Mouse (Mus musculus): ENCODE results near the gene Stambpl1. TPM values are rescaled to one million over a fixed set of nuclear protein-coding genes. Genes with fewer than 3 reads are reported as not detected.

Stambpl1 gene
- polyA plus RNA-seq, 1 experiment from 2014 or later: 6.7 TPM

- no peaks in the 10 kb centered on the region for H3K27me3 ChIP-seq (ENCODE audit: control insufficient read depth, insufficient read depth, low read length)
- no peak overlapping the region for H3K4me2 ChIP-seq (ENCODE audit: low read depth, low read length)
- ATAC-seq (replicated peaks; ENCODE audit: insufficient number of reproducible peaks, low FRiP score, low TSS enrichment, low read depth) (no peak), DNase-seq (ENCODE audit: low spot score) (no peak)
- no peak overlapping the region for H3K27ac ChIP-seq (replicated peaks; ENCODE audit: low read depth, low read length)
- H3K36me3 ChIP-seq (replicated peaks; ENCODE audit: control insufficient read depth, insufficient read depth, low read depth, low read length): no peaks in the 10 kb centered on the region
- no peak overlapping the region for H3K4me3 ChIP-seq (ENCODE audit: low read depth, low read length)
- H3K9me3 ChIP-seq (replicated peaks; ENCODE audit: control insufficient read depth, low read length): no peaks in the 10 kb centered on the region
- H3K4me1 ChIP-seq (ENCODE audit: control insufficient read depth, insufficient read depth, low read length): no peaks in the 10 kb centered on the region
- H3K9ac ChIP-seq (replicated peaks; ENCODE audit: low read length): no peak overlapping the region
Observed at GRCm38 (mm10) chr19:34213251-34213645, 21.2 kb downstream of the Stambpl1 start.

- ATAC-seq (replicated peaks; ENCODE audit: insufficient number of reproducible peaks, low FRiP score, low TSS enrichment, low read depth) (no peak), DNase-seq (ENCODE audit: low spot score) (no peak)
- H3K4me1 ChIP-seq (ENCODE audit: control insufficient read depth, insufficient read depth, low read length): no peaks in the 10 kb centered on the region
- H3K36me3 ChIP-seq (replicated peaks; ENCODE audit: control insufficient read depth, insufficient read depth, low read depth, low read length): no peaks in the 10 kb centered on the region
- H3K9ac ChIP-seq (replicated peaks; ENCODE audit: low read length): no peak overlapping the region
- H3K4me2 ChIP-seq (ENCODE audit: low read depth, low read length): no peak overlapping the region
- H3K27ac ChIP-seq (replicated peaks; ENCODE audit: low read depth, low read length): no peak overlapping the region
- 58% methylated on average over 4 of the region's 4 CpGs for WGBS
- no peaks in the 10 kb centered on the region for H3K9me3 ChIP-seq (replicated peaks; ENCODE audit: control insufficient read depth, low read length)
- no peak overlapping the region for H3K4me3 ChIP-seq (ENCODE audit: low read depth, low read length)
- no peaks in the 10 kb centered on the region for H3K27me3 ChIP-seq (ENCODE audit: control insufficient read depth, insufficient read depth, low read length)
Observed at GRCm38 (mm10) chr19:34214136-34214535, 22.1 kb downstream of the Stambpl1 start.

- Histone ChIP-seq H3K4me1 (ENCODE audit: control insufficient read depth, insufficient read depth, low read length) (no peaks in the 10 kb centered on the region), H3K27ac (replicated peaks; ENCODE audit: low read depth, low read length) (no peak overlapping the region), H3K36me3 (replicated peaks; ENCODE audit: control insufficient read depth, insufficient read depth, low read depth, low read length) (no peaks in the 10 kb centered on the region), H3K27me3 (ENCODE audit: control insufficient read depth, insufficient read depth, low read length) (no peaks in the 10 kb centered on the region), H3K9ac (replicated peaks; ENCODE audit: low read length) (no peak overlapping the region), H3K4me2 (ENCODE audit: low read depth, low read length) (no peak overlapping the region), H3K9me3 (replicated peaks; ENCODE audit: control insufficient read depth, low read length) (no peaks in the 10 kb centered on the region), H3K4me3 (ENCODE audit: low read depth, low read length) (no peak overlapping the region)
- WGBS: 78% methylated on average over 5 of the region's 5 CpGs
- ATAC-seq (replicated peaks; ENCODE audit: insufficient number of reproducible peaks, low FRiP score, low TSS enrichment, low read depth) (no peak), DNase-seq (ENCODE audit: low spot score) (no peak)
Observed at GRCm38 (mm10) chr19:34216956-34217355, 24.9 kb downstream of the Stambpl1 start.

GRCm38 (mm10) chr19:34217761-34218160 lies 25.7 kb downstream of the Stambpl1 start:
- ATAC-seq (replicated peaks; ENCODE audit: insufficient number of reproducible peaks, low FRiP score, low TSS enrichment, low read depth): no peak
- Histone ChIP-seq H3K27ac (replicated peaks; ENCODE audit: low read depth, low read length) (no peak overlapping the region), H3K36me3 (replicated peaks; ENCODE audit: control insufficient read depth, insufficient read depth, low read depth, low read length) (no peaks in the 10 kb centered on the region), H3K9me3 (replicated peaks; ENCODE audit: control insufficient read depth, low read length) (no peaks in the 10 kb centered on the region), H3K27me3 (ENCODE audit: control insufficient read depth, insufficient read depth, low read length) (no peaks in the 10 kb centered on the region), H3K4me2 (ENCODE audit: low read depth, low read length) (no peak overlapping the region), H3K4me3 (ENCODE audit: low read depth, low read length) (no peak overlapping the region), H3K9ac (replicated peaks; ENCODE audit: low read length) (no peak overlapping the region), H3K4me1 (ENCODE audit: control insufficient read depth, insufficient read depth, low read length) (no peaks in the 10 kb centered on the region)
- 69% methylated on average over 3 of the region's 3 CpGs for WGBS
- DNase-seq (ENCODE audit: low spot score): no peak

- Histone ChIP-seq H3K9me3 (replicated peaks; ENCODE audit: control insufficient read depth, low read length) (no peaks in the 10 kb centered on the region), H3K27me3 (ENCODE audit: control insufficient read depth, insufficient read depth, low read length) (no peaks in the 10 kb centered on the region), H3K4me3 (ENCODE audit: low read depth, low read length) (no peak overlapping the region), H3K27ac (replicated peaks; ENCODE audit: low read depth, low read length) (no peak overlapping the region), H3K9ac (replicated peaks; ENCODE audit: low read length) (no peak overlapping the region), H3K36me3 (replicated peaks; ENCODE audit: control insufficient read depth, insufficient read depth, low read depth, low read length) (no peaks in the 10 kb centered on the region), H3K4me2 (ENCODE audit: low read depth, low read length) (no peak overlapping the region), H3K4me1 (ENCODE audit: control insufficient read depth, insufficient read depth, low read length) (no peaks in the 10 kb centered on the region)
- 73% methylated on average over 5 of the region's 5 CpGs for WGBS
- ATAC-seq (replicated peaks; ENCODE audit: insufficient number of reproducible peaks, low FRiP score, low TSS enrichment, low read depth) (no peak), DNase-seq (ENCODE audit: low spot score) (no peak)
Observed at GRCm38 (mm10) chr19:34219260-34219968, 27.4 kb downstream of the Stambpl1 start.

GRCm38 (mm10) chr19:34220732-34221380 lies 28.8 kb downstream of the Stambpl1 start:
- H3K27ac ChIP-seq (replicated peaks; ENCODE audit: low read depth, low read length): no peak overlapping the region
- H3K9me3 ChIP-seq (replicated peaks; ENCODE audit: control insufficient read depth, low read length): no peaks in the 10 kb centered on the region
- H3K4me2 ChIP-seq (ENCODE audit: low read depth, low read length): no peak overlapping the region
- no peaks in the 10 kb centered on the region for H3K4me1 ChIP-seq (ENCODE audit: control insufficient read depth, insufficient read depth, low read length)
- no peaks in the 10 kb centered on the region for H3K36me3 ChIP-seq (replicated peaks; ENCODE audit: control insufficient read depth, insufficient read depth, low read depth, low read length)
- ATAC-seq (replicated peaks; ENCODE audit: insufficient number of reproducible peaks, low FRiP score, low TSS enrichment, low read depth) (no peak), DNase-seq (ENCODE audit: low spot score) (no peak)
- H3K27me3 ChIP-seq (ENCODE audit: control insufficient read depth, insufficient read depth, low read length): no peaks in the 10 kb centered on the region
- H3K4me3 ChIP-seq (ENCODE audit: low read depth, low read length): no peak overlapping the region
- WGBS: 80% methylated on average over 2 of the region's 3 CpGs
- no peak overlapping the region for H3K9ac ChIP-seq (replicated peaks; ENCODE audit: low read length)

- Histone ChIP-seq H3K4me3 (ENCODE audit: low read depth, low read length) (no peak overlapping the region), H3K9me3 (replicated peaks; ENCODE audit: control insufficient read depth, low read length) (no peaks in the 10 kb centered on the region), H3K36me3 (replicated peaks; ENCODE audit: control insufficient read depth, insufficient read depth, low read depth, low read length) (no peaks in the 10 kb centered on the region), H3K4me2 (ENCODE audit: low read depth, low read length) (no peak overlapping the region), H3K27ac (replicated peaks; ENCODE audit: low read depth, low read length) (no peak overlapping the region), H3K9ac (replicated peaks; ENCODE audit: low read length) (no peak overlapping the region), H3K4me1 (ENCODE audit: control insufficient read depth, insufficient read depth, low read length) (no peaks in the 10 kb centered on the region), H3K27me3 (ENCODE audit: control insufficient read depth, insufficient read depth, low read length) (no peaks in the 10 kb centered on the region)
- no peak for ATAC-seq (replicated peaks; ENCODE audit: insufficient number of reproducible peaks, low FRiP score, low TSS enrichment, low read depth)
- 86% methylated on average over 3 of the region's 3 CpGs for WGBS
- no peak for DNase-seq (ENCODE audit: low spot score)
Observed at GRCm38 (mm10) chr19:34222805-34223204, 30.8 kb downstream of the Stambpl1 start.

GRCm38 (mm10) chr19:34231596-34231995 lies 39.6 kb downstream of the Stambpl1 start:
- DNase-seq (ENCODE audit: low spot score): no peak
- 70% methylated on average over 7 of the region's 7 CpGs for WGBS
- Histone ChIP-seq H3K4me3 (ENCODE audit: low read depth, low read length) (no peak overlapping the region), H3K27ac (replicated peaks; ENCODE audit: low read depth, low read length) (no peak overlapping the region), H3K9ac (replicated peaks; ENCODE audit: low read length) (no peak overlapping the region), H3K27me3 (ENCODE audit: control insufficient read depth, insufficient read depth, low read length) (no peaks in the 10 kb centered on the region), H3K9me3 (replicated peaks; ENCODE audit: control insufficient read depth, low read length) (no peaks in the 10 kb centered on the region), H3K4me1 (ENCODE audit: control insufficient read depth, insufficient read depth, low read length) (no peaks in the 10 kb centered on the region), H3K36me3 (replicated peaks; ENCODE audit: control insufficient read depth, insufficient read depth, low read depth, low read length) (no peaks in the 10 kb centered on the region), H3K4me2 (ENCODE audit: low read depth, low read length) (no peak overlapping the region)
- ATAC-seq (replicated peaks; ENCODE audit: insufficient number of reproducible peaks, low FRiP score, low TSS enrichment, low read depth): no peak

All from embryonic facial prominence, embryonic 11.5 days (tissue).